ENCODE assay signal across 11 mouse cellular contexts in the genomic region with DNA sequence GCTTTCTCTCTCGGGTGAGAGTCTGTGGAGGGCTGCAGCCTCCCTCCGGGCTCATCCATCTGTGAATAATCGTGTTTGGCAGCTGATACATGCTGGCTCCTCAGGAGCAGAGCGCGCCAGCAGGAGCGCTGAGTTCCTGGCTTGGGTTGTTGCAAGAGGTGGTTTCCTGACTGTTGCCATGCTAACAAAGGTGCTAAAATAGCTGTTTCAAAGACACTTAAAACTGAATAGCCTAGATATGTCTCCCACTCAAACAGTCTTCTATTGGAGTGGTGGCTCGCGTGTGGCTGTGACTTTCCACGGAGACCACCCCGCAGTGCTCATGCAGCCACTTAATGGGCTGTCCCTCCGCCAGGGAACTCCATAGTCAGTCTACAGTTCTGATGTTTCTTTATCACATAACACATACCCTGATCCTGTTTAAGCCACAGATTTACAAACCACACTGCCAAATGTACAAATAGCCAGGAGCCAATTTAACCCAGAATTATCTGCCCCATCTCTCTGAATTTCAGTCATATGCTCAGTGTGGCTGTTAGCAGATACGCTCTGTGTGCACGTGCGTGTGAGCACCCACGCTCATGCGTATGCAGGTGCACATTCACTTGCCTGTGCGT.
A peak's percentile ranks its signal among the peaks of the same experiment; 100 is the strongest.
DNase-seq lines count a peak whose midpoint lies in the region; ATAC-seq and TF ChIP-seq lines count a peak whose summit lies in the region.
"Had no signal": no experiment of that assay in that cellular context is flagged by ENCODE, and none has a peak within 500 bp of the region (broad histone marks: within the 10 kb centered on the region; RNA-seq: fewer than 3 reads in every experiment).

No protein-coding gene starts in this region.

- DNase-seq in brain, adult 2 months (ENCODE audit: low read depth, low spot score) = peak; percentile 95
- peak; percentile 96 for DNase-seq in cerebellum, postnatal 10 days
- peak; percentile 85 for DNase-seq in hindbrain, postnatal 0 days (ENCODE audit: low spot score)
- no peak for DNase-seq in heart, adult 2 months
- DNase-seq in urinary bladder, postnatal 14 days (ENCODE audit: low spot score) = no peak
- DNase-seq: adrenal gland, postnatal 10 days had no signal

- no peaks in the 10 kb centered on the region for H3K79me2 ChIP-seq in heart, adult 2 months (replicated peaks; ENCODE audit: control insufficient read depth, insufficient read depth, low read length)

- 0 out of 2 replicates have a peak overlapping the region, but pooled peaks have one; percentile 2 for H3K4me2 ChIP-seq in hindbrain, postnatal 0 days (ENCODE audit: low read depth, low read length)
- H3K4me2 ChIP-seq in midbrain, embryonic 15.5 days = no peak overlapping the region
- H3K4me2 ChIP-seq: lung, embryonic 15.5 days had no signal

- H3K4me3 ChIP-seq in hindbrain, postnatal 0 days (ENCODE audit: low read length) = no peak overlapping the region
- H3K4me3 ChIP-seq in midbrain, embryonic 15.5 days = no peak overlapping the region
- H3K4me3 ChIP-seq in heart, adult 2 months = no peak overlapping the region
- H3K4me3 ChIP-seq: lung, embryonic 15.5 days had no signal

- WGBS in hindbrain, postnatal 0 days = 38% methylated on average over 17 of the region's 17 CpGs
- WGBS in midbrain, embryonic 15.5 days = 53% methylated on average over 17 of the region's 17 CpGs
- 75% methylated on average over 17 of the region's 17 CpGs for WGBS in heart, adult 2 months

- no peaks in the 10 kb centered on the region for H3K9me3 ChIP-seq in hindbrain, postnatal 0 days (ENCODE audit: low read length)
- no peaks in the 10 kb centered on the region for H3K9me3 ChIP-seq in midbrain, embryonic 15.5 days
- H3K9me3 ChIP-seq: lung, embryonic 15.5 days had no signal

- peaks cover 8% of the 10 kb centered on the region; the same call in 1 of the 2 replicates for H3K4me1 ChIP-seq in hindbrain, postnatal 0 days (ENCODE audit: insufficient read depth, low read length)
- peaks cover 12% of the 10 kb centered on the region for H3K4me1 ChIP-seq in midbrain, embryonic 15.5 days
- H3K4me1 ChIP-seq in heart, adult 2 months (ENCODE audit: control insufficient read depth, insufficient read depth, low read length) = no peaks in the 10 kb centered on the region
- H3K4me1 ChIP-seq: lung, embryonic 15.5 days had no signal

- TF ChIP-seq CTCF in hindbrain, postnatal 0 days (IDR thresholded peaks at IDR 0.05; ENCODE audit: low read depth) = no peak
- TF ChIP-seq CTCF in heart, adult 2 months (IDR thresholded peaks at IDR 0.05) = no peak

- peak; percentile 75 for ATAC-seq in hindbrain, postnatal 0 days
- 0 out of 2 replicates have a peak, but pooled peaks have one; percentile 52 for ATAC-seq in midbrain, embryonic 15.5 days (replicated peaks)
- no peak for ATAC-seq in megakaryocyte progenitor cell, adult 5-6 weeks (replicated peaks; ENCODE audit: poor library complexity)
- no peak for ATAC-seq in erythroid progenitor cell, adult 5-6 weeks (replicated peaks; ENCODE audit: low FRiP score, poor library complexity, severe bottlenecking)
- ATAC-seq: intestine, embryonic 16.5 days had no signal

- H3K36me3 ChIP-seq in hindbrain, postnatal 0 days (ENCODE audit: insufficient read depth, low read length) = no peaks in the 10 kb centered on the region
- H3K36me3 ChIP-seq in midbrain, embryonic 15.5 days (replicated peaks) = no peaks in the 10 kb centered on the region
- H3K36me3 ChIP-seq in heart, adult 2 months (ENCODE audit: control insufficient read depth, insufficient read depth, low read length) = no peaks in the 10 kb centered on the region
- H3K36me3 ChIP-seq: lung, embryonic 15.5 days had no signal

- TF ChIP-seq POLR2A in heart, adult 2 months (IDR thresholded peaks at IDR 0.05; ENCODE audit: insufficient read depth, low read depth, low read length) = no peak

- H3K9ac ChIP-seq in hindbrain, postnatal 0 days (replicated peaks; ENCODE audit: low read length) = no peak overlapping the region
- no peak overlapping the region; the same call in 1 of the 2 replicates for H3K9ac ChIP-seq in midbrain, embryonic 15.5 days
- H3K9ac ChIP-seq in heart, adult 2 months (ENCODE audit: low read depth, low read length) = no peak overlapping the region
- H3K9ac ChIP-seq: lung, embryonic 15.5 days had no signal

- H3K27me3 ChIP-seq in hindbrain, postnatal 0 days (ENCODE audit: insufficient read depth, low read length) = no peaks in the 10 kb centered on the region
- no peaks in the 10 kb centered on the region for H3K27me3 ChIP-seq in midbrain, embryonic 15.5 days (replicated peaks)
- no peaks in the 10 kb centered on the region for H3K27me3 ChIP-seq in heart, adult 2 months (ENCODE audit: control insufficient read depth, insufficient read depth, low read length)
- H3K27me3 ChIP-seq: lung, embryonic 15.5 days had no signal

- intact Hi-C loops in heart, adult 2 months (cut with DNase I) = no loop called here

- TF ChIP-seq EP300 in heart, adult 2 months (IDR thresholded peaks at IDR 0.05; ENCODE audit: insufficient read depth, low read depth, low read length) = no peak

- no peak overlapping the region for H3K27ac ChIP-seq in hindbrain, postnatal 0 days
- H3K27ac ChIP-seq in midbrain, embryonic 15.5 days = peak overlapping the region; percentile 61
- no peak overlapping the region for H3K27ac ChIP-seq in heart, adult 2 months
- H3K27ac ChIP-seq: lung, embryonic 15.5 days had no signal

Comparison
In these comparisons a context has a peak if more than half of its experiments do, and no peak if none do; other contexts are left out.
1. DNase-seq: peak in brain, adult 2 months (single experiment), cerebellum, postnatal 10 days (2 of 2) and hindbrain, postnatal 0 days (single experiment); none in heart, adult 2 months (0 of 2) and urinary bladder, postnatal 14 days (single experiment).
2. ATAC-seq: peak in hindbrain, postnatal 0 days (single experiment) and midbrain, embryonic 15.5 days (single experiment); none in megakaryocyte progenitor cell, adult 5-6 weeks (single experiment) and erythroid progenitor cell, adult 5-6 weeks (single experiment).